Mouse (Mus musculus) heart, embryonic 16.5 days (tissue): ENCODE results near the gene Rpl32. TPM values are rescaled to one million over a fixed set of nuclear protein-coding genes. Genes with fewer than 3 reads are reported as not detected.
"Not testable (repeated sequence)": the region's sequence is repeated elsewhere in the genome, so short reads cannot be mapped to it uniquely, and the experiment has no call there.

Experiments used
- ATAC-seq: fragments of 200-750 bp; cut with Nextera tagmentation; replicated peaks from 2 replicates; pipeline ENCODE4 v1.8.0; 2017; ENCODE audit warnings: moderate number of reproducible peaks; ENCODE audit not compliant: insufficient read depth, low FRiP score; ENCODE audit errors: extremely low read depth
- H3K27ac ChIP-seq: fragments of 300-500 bp; sonication (generic); 2 replicates; pipeline ENCODE4 v1.5.1; 2014; ENCODE audit warnings: mild to moderate bottlenecking, low read length, control low read depth, moderate library complexity
- H3K27me3 ChIP-seq: fragments of 300-500 bp; sonication (generic); 2 replicates; pipeline ENCODE4 v1.6.1; 2014; ENCODE audit warnings: low read length, mixed read lengths; ENCODE audit not compliant: control insufficient read depth, insufficient read depth
- H3K36me3 ChIP-seq: fragments of 300-500 bp; sonication (generic); 2 replicates; pipeline ENCODE4 v1.6.1; 2014; ENCODE audit not compliant: control insufficient read depth, insufficient read depth
- H3K4me1 ChIP-seq: fragments of 300-500 bp; sonication (generic); 2 replicates; pipeline ENCODE4 v1.6.1; 2014; ENCODE audit warnings: low read length, mixed read lengths; ENCODE audit not compliant: control insufficient read depth, insufficient read depth
- H3K4me2 ChIP-seq: fragments of 300-500 bp; sonication (generic); 2 replicates; pipeline ENCODE4 v1.6.1; 2014; ENCODE audit warnings: low read depth, mild to moderate bottlenecking, control low read depth, low read length
- H3K4me3 ChIP-seq: fragments of 300-500 bp; sonication (generic); 2 replicates; pipeline ENCODE4 v1.5.1; 2014; ENCODE audit warnings: mild to moderate bottlenecking, control low read depth, low read length
- H3K9ac ChIP-seq: fragments of 300-500 bp; sonication (generic); 2 replicates; pipeline ENCODE4 v1.6.1; 2014; ENCODE audit warnings: low read length, control low read depth
- H3K9me3 ChIP-seq: fragments of 300-500 bp; sonication (generic); replicated peaks from 2 replicates; pipeline ENCODE4 v1.6.1; 2016; ENCODE audit warnings: low read length; ENCODE audit not compliant: control insufficient read depth
- WGBS: fragments of 180-500 bp; shearing (Covaris S2); extraction: QIAGEN DNeasy Blood & Tissue Kit; methylation state at CpG from one replicate; pipeline ENCODE4 v1.1.7; 2014; 5-methylcytosine and 5-hydroxymethylcytosine counted together
- polyA plus RNA-seq: library from polyadenylated mRNA; unstranded; fragments of >200 nt; fragmentation: Nextera tagmentation; extraction: Ambion mirVana; gene quantifications from 2 replicates; pipeline ENCODE4 v1.2.1, GENCODE M21; 2015

Rpl32 gene
- polyA plus RNA-seq, 1 experiment from 2014 or later, result 1,011 TPM

GRCm38 (mm10) chr6:115846640-115847411, 38.3 kb upstream of the Rpl32 start:
- peaks cover 18% of the 10 kb centered on the region for H3K36me3 ChIP-seq
- peaks cover 10% of the 10 kb centered on the region for H3K4me1 ChIP-seq
- no peak overlapping the region for H3K4me3 ChIP-seq
- H3K27ac ChIP-seq, result no peak overlapping the region
- H3K27me3 ChIP-seq, result no peaks in the 10 kb centered on the region
- no peak for ATAC-seq
- no peak overlapping the region for H3K4me2 ChIP-seq
- no peak overlapping the region for H3K9ac ChIP-seq
- H3K9me3 ChIP-seq, result no peaks in the 10 kb centered on the region
- WGBS, result 37% methylated on average over 7 of the region's 8 CpGs

- no peak overlapping the region for H3K4me2 ChIP-seq
- no peak for ATAC-seq
- H3K4me1 ChIP-seq, result peaks cover 10% of the 10 kb centered on the region
- H3K27ac ChIP-seq, result no peak overlapping the region
- WGBS, result 91% methylated on average over 4 of the region's 4 CpGs
- no peak overlapping the region for H3K9ac ChIP-seq
- H3K36me3 ChIP-seq, result peaks cover 22% of the 10 kb centered on the region
- no peaks in the 10 kb centered on the region for H3K27me3 ChIP-seq
- H3K9me3 ChIP-seq, result no peaks in the 10 kb centered on the region
- no peak overlapping the region for H3K4me3 ChIP-seq
These were observed 36.5 kb upstream of the Rpl32 start for GRCm38 (mm10) chr6:115845006-115845405.

GRCm38 (mm10) chr6:115838745-115839144, 30.2 kb upstream of the Rpl32 start:
- no peaks in the 10 kb centered on the region for H3K27me3 ChIP-seq
- H3K9ac ChIP-seq, result peak overlapping the region; percentile 70
- H3K36me3 ChIP-seq, result peaks cover 10% of the 10 kb centered on the region
- H3K4me3 ChIP-seq, result peak overlapping the region; percentile 58
- no peaks in the 10 kb centered on the region for H3K9me3 ChIP-seq
- peaks cover 8% of the 10 kb centered on the region; the same call in 1 of the 2 replicates for H3K4me1 ChIP-seq
- peak overlapping the region; percentile 93 for H3K4me2 ChIP-seq
- no peak overlapping the region for H3K27ac ChIP-seq
- no peak for ATAC-seq
- WGBS, result 70% methylated on average over 5 of the region's 5 CpGs

GRCm38 (mm10) chr6:115838161-115838597, 29.6 kb upstream of the Rpl32 start, which contains the start of gene Efcab12:
Efcab12 (minus strand) TSS chr6:115838412.
- peaks cover 8% of the 10 kb centered on the region; the same call in 1 of the 2 replicates for H3K4me1 ChIP-seq
- no peak within 1 kb of the TSS for H3K27ac ChIP-seq
- H3K9ac ChIP-seq, result peak within 1 kb of the TSS; percentile 70
- 2% methylated on average over 19 of the region's 19 CpGs for WGBS
- ATAC-seq, result peak; percentile 85
- H3K27me3 ChIP-seq, result no peaks in the 10 kb centered on the region
- peak within 1 kb of the TSS; percentile 93 for H3K4me2 ChIP-seq
- peak within 1 kb of the TSS; percentile 58 for H3K4me3 ChIP-seq
- peaks cover 7% of the 10 kb centered on the region for H3K36me3 ChIP-seq
- H3K9me3 ChIP-seq, result no peaks in the 10 kb centered on the region

GRCm38 (mm10) chr6:115833861-115834260, 25.3 kb upstream of the Rpl32 start:
- no peak for ATAC-seq
- Histone ChIP-seq H3K9me3 (no peaks in the 10 kb centered on the region), H3K36me3 (no peaks in the 10 kb centered on the region), H3K4me3 (no peak overlapping the region), H3K4me1 (peaks cover 8% of the 10 kb centered on the region; the same call in 1 of the 2 replicates), H3K4me2 (no peak overlapping the region), H3K27me3 (no peaks in the 10 kb centered on the region), H3K27ac (no peak overlapping the region), H3K9ac (no peak overlapping the region)

GRCm38 (mm10) chr6:115832152-115832850, 23.8 kb upstream of the Rpl32 start:
- H3K9me3 ChIP-seq, result no peaks in the 10 kb centered on the region
- no peak overlapping the region for H3K4me2 ChIP-seq
- 83% methylated on average over 2 of the region's 2 CpGs for WGBS
- H3K9ac ChIP-seq, result no peak overlapping the region
- no peaks in the 10 kb centered on the region for H3K27me3 ChIP-seq
- H3K4me3 ChIP-seq, result no peak overlapping the region
- H3K27ac ChIP-seq, result no peak overlapping the region
- no peaks in the 10 kb centered on the region for H3K36me3 ChIP-seq
- H3K4me1 ChIP-seq, result no peaks in the 10 kb centered on the region
- no peak for ATAC-seq

- no peaks in the 10 kb centered on the region for H3K9me3 ChIP-seq
- WGBS, result 83% methylated on average over 6 of the region's 6 CpGs
- no peak overlapping the region for H3K4me3 ChIP-seq
- no peaks in the 10 kb centered on the region for H3K4me1 ChIP-seq
- H3K27me3 ChIP-seq, result no peaks in the 10 kb centered on the region
- no peak overlapping the region for H3K4me2 ChIP-seq
- H3K9ac ChIP-seq, result no peak overlapping the region
- no peak for ATAC-seq
- no peak overlapping the region for H3K27ac ChIP-seq
- H3K36me3 ChIP-seq, result no peaks in the 10 kb centered on the region
These were observed 22.4 kb upstream of the Rpl32 start for GRCm38 (mm10) chr6:115830779-115831601.

GRCm38 (mm10) chr6:115823850-115824464, 15.4 kb upstream of the Rpl32 start:
- H3K4me2 ChIP-seq, result peak overlapping the region; percentile 59
- H3K27me3 ChIP-seq, H3K4me1 ChIP-seq, H3K9ac ChIP-seq, H3K27ac ChIP-seq, H3K36me3 ChIP-seq, H3K9me3 ChIP-seq: not testable (repeated sequence)
- ATAC-seq, result peak; percentile 95
- WGBS, result 8% methylated on average over 4 of the region's 11 CpGs
- peak overlapping the region; percentile 38 for H3K4me3 ChIP-seq
